Mouse (Mus musculus): ENCODE results near the gene Ube2l6. TPM values are rescaled to one million over a fixed set of nuclear protein-coding genes. Genes with fewer than 3 reads are reported as not detected.

Gene Ube2l6
- polyA plus RNA-seq, 1 experiment from 2014 or later = 48.2 TPM

- Histone ChIP-seq H3K27ac (replicated peaks; ENCODE audit: low read depth, low read length) (no peak overlapping the region), H3K27me3 (replicated peaks; ENCODE audit: control insufficient read depth, insufficient read depth, low read length) (no peaks in the 10 kb centered on the region), H3K36me3 (ENCODE audit: control insufficient read depth, insufficient read depth, low read length) (no peaks in the 10 kb centered on the region), H3K9me3 (ENCODE audit: control insufficient read depth, low read length) (no peaks in the 10 kb centered on the region), H3K4me1 (ENCODE audit: control insufficient read depth, insufficient read depth, low read length) (no peaks in the 10 kb centered on the region), H3K4me2 (ENCODE audit: low read depth, low read length) (no peak overlapping the region), H3K9ac (ENCODE audit: low read depth, low read length) (no peak overlapping the region), H3K4me3 (ENCODE audit: low read depth, low read length) (no peak overlapping the region)
- ATAC-seq (ENCODE audit: low read depth) (no peak), DNase-seq (ENCODE audit: low spot score) (no peak)
- WGBS = 93% methylated on average over 1 of the region's 1 CpGs
Observed at GRCm38 (mm10) chr2:84783315-84783714, 15.3 kb upstream of the Ube2l6 start.

- Histone ChIP-seq H3K4me2 (ENCODE audit: low read depth, low read length) (no peak overlapping the region), H3K4me3 (ENCODE audit: low read depth, low read length) (no peak overlapping the region), H3K4me1 (ENCODE audit: control insufficient read depth, insufficient read depth, low read length) (no peaks in the 10 kb centered on the region), H3K27me3 (replicated peaks; ENCODE audit: control insufficient read depth, insufficient read depth, low read length) (no peaks in the 10 kb centered on the region), H3K9me3 (ENCODE audit: control insufficient read depth, low read length) (no peaks in the 10 kb centered on the region), H3K36me3 (ENCODE audit: control insufficient read depth, insufficient read depth, low read length) (no peaks in the 10 kb centered on the region), H3K9ac (ENCODE audit: low read depth, low read length) (no peak overlapping the region), H3K27ac (replicated peaks; ENCODE audit: low read depth, low read length) (no peak overlapping the region)
- DNase-seq (ENCODE audit: low spot score) (no peak), ATAC-seq (ENCODE audit: low read depth) (no peak)
- 73% methylated on average over 3 of the region's 3 CpGs for WGBS
Observed at GRCm38 (mm10) chr2:84783840-84784566, 14.6 kb upstream of the Ube2l6 start.

GRCm38 (mm10) chr2:84788316-84788715, 10.3 kb upstream of the Ube2l6 start:
- Histone ChIP-seq H3K27me3 (replicated peaks; ENCODE audit: control insufficient read depth, insufficient read depth, low read length) (no peaks in the 10 kb centered on the region), H3K9me3 (ENCODE audit: control insufficient read depth, low read length) (no peaks in the 10 kb centered on the region), H3K4me3 (ENCODE audit: low read depth, low read length) (no peak overlapping the region), H3K27ac (replicated peaks; ENCODE audit: low read depth, low read length) (no peak overlapping the region), H3K9ac (ENCODE audit: low read depth, low read length) (no peak overlapping the region), H3K36me3 (ENCODE audit: control insufficient read depth, insufficient read depth, low read length) (no peaks in the 10 kb centered on the region), H3K4me1 (ENCODE audit: control insufficient read depth, insufficient read depth, low read length) (no peaks in the 10 kb centered on the region; the same call in 1 of the 2 replicates), H3K4me2 (ENCODE audit: low read depth, low read length) (no peak overlapping the region)
- ATAC-seq (ENCODE audit: low read depth) = no peak
- DNase-seq (ENCODE audit: low spot score) = no peak
- WGBS = 68% methylated on average over 3 of the region's 3 CpGs

- no peak overlapping the region for H3K4me3 ChIP-seq (ENCODE audit: low read depth, low read length)
- no peaks in the 10 kb centered on the region for H3K27me3 ChIP-seq (replicated peaks; ENCODE audit: control insufficient read depth, insufficient read depth, low read length)
- H3K9ac ChIP-seq (ENCODE audit: low read depth, low read length) = no peak overlapping the region
- H3K4me2 ChIP-seq (ENCODE audit: low read depth, low read length) = no peak overlapping the region
- no peaks in the 10 kb centered on the region; the same call in 1 of the 2 replicates for H3K4me1 ChIP-seq (ENCODE audit: control insufficient read depth, insufficient read depth, low read length)
- DNase-seq (ENCODE audit: low spot score) (no peak), ATAC-seq (ENCODE audit: low read depth) (no peak)
- H3K27ac ChIP-seq (replicated peaks; ENCODE audit: low read depth, low read length) = no peak overlapping the region
- no peaks in the 10 kb centered on the region for H3K36me3 ChIP-seq (ENCODE audit: control insufficient read depth, insufficient read depth, low read length)
- H3K9me3 ChIP-seq (ENCODE audit: control insufficient read depth, low read length) = no peaks in the 10 kb centered on the region
- WGBS = 52% methylated on average over 9 of the region's 9 CpGs
Observed at GRCm38 (mm10) chr2:84790418-84790817, 8.2 kb upstream of the Ube2l6 start.

- H3K36me3 ChIP-seq (ENCODE audit: control insufficient read depth, insufficient read depth, low read length) = no peaks in the 10 kb centered on the region
- no peak overlapping the region for H3K27ac ChIP-seq (replicated peaks; ENCODE audit: low read depth, low read length)
- no peaks in the 10 kb centered on the region; the same call in 1 of the 2 replicates for H3K4me1 ChIP-seq (ENCODE audit: control insufficient read depth, insufficient read depth, low read length)
- no peak for ATAC-seq (ENCODE audit: low read depth)
- no peak overlapping the region for H3K4me3 ChIP-seq (ENCODE audit: low read depth, low read length)
- DNase-seq (ENCODE audit: low spot score) = no peak
- WGBS = 80% methylated on average over 3 of the region's 3 CpGs
- no peak overlapping the region for H3K9ac ChIP-seq (ENCODE audit: low read depth, low read length)
- H3K9me3 ChIP-seq (ENCODE audit: control insufficient read depth, low read length) = no peaks in the 10 kb centered on the region
- no peaks in the 10 kb centered on the region for H3K27me3 ChIP-seq (replicated peaks; ENCODE audit: control insufficient read depth, insufficient read depth, low read length)
- H3K4me2 ChIP-seq (ENCODE audit: low read depth, low read length) = no peak overlapping the region
Observed at GRCm38 (mm10) chr2:84792516-84792915, 6.1 kb upstream of the Ube2l6 start.

GRCm38 (mm10) chr2:84793154-84793553, 5.5 kb upstream of the Ube2l6 start:
- DNase-seq (ENCODE audit: low spot score) = no peak
- Histone ChIP-seq H3K4me2 (ENCODE audit: low read depth, low read length) (no peak overlapping the region), H3K4me3 (ENCODE audit: low read depth, low read length) (no peak overlapping the region), H3K9ac (ENCODE audit: low read depth, low read length) (no peak overlapping the region), H3K27me3 (replicated peaks; ENCODE audit: control insufficient read depth, insufficient read depth, low read length) (no peaks in the 10 kb centered on the region), H3K36me3 (ENCODE audit: control insufficient read depth, insufficient read depth, low read length) (no peaks in the 10 kb centered on the region), H3K27ac (replicated peaks; ENCODE audit: low read depth, low read length) (no peak overlapping the region), H3K4me1 (ENCODE audit: control insufficient read depth, insufficient read depth, low read length) (no peaks in the 10 kb centered on the region; the same call in 1 of the 2 replicates), H3K9me3 (ENCODE audit: control insufficient read depth, low read length) (no peaks in the 10 kb centered on the region)
- WGBS = 91% methylated on average over 3 of the region's 3 CpGs
- ATAC-seq (ENCODE audit: low read depth) = no peak

- Histone ChIP-seq H3K4me3 (ENCODE audit: low read depth, low read length) (no peak overlapping the region), H3K4me2 (ENCODE audit: low read depth, low read length) (no peak overlapping the region), H3K27ac (replicated peaks; ENCODE audit: low read depth, low read length) (no peak overlapping the region), H3K4me1 (ENCODE audit: control insufficient read depth, insufficient read depth, low read length) (no peaks in the 10 kb centered on the region; the same call in 1 of the 2 replicates), H3K36me3 (ENCODE audit: control insufficient read depth, insufficient read depth, low read length) (no peaks in the 10 kb centered on the region), H3K27me3 (replicated peaks; ENCODE audit: control insufficient read depth, insufficient read depth, low read length) (no peaks in the 10 kb centered on the region), H3K9me3 (ENCODE audit: control insufficient read depth, low read length) (no peaks in the 10 kb centered on the region), H3K9ac (ENCODE audit: low read depth, low read length) (no peak overlapping the region)
- 83% methylated on average over 3 of the region's 3 CpGs for WGBS
- no peak for DNase-seq (ENCODE audit: low spot score)
- no peak for ATAC-seq (ENCODE audit: low read depth)
Observed at GRCm38 (mm10) chr2:84793871-84794270, 4.8 kb upstream of the Ube2l6 start.

- 10% methylated on average over 12 of the region's 13 CpGs for WGBS
- no peaks in the 10 kb centered on the region for H3K9me3 ChIP-seq (ENCODE audit: control insufficient read depth, low read length)
- peak overlapping the region; percentile 53 for H3K9ac ChIP-seq (ENCODE audit: low read depth, low read length)
- H3K36me3 ChIP-seq (ENCODE audit: control insufficient read depth, insufficient read depth, low read length) = no peaks in the 10 kb centered on the region
- peak overlapping the region; percentile 51 for H3K4me3 ChIP-seq (ENCODE audit: low read depth, low read length)
- H3K4me1 ChIP-seq (ENCODE audit: control insufficient read depth, insufficient read depth, low read length) = no peaks in the 10 kb centered on the region
- H3K27me3 ChIP-seq (replicated peaks; ENCODE audit: control insufficient read depth, insufficient read depth, low read length) = no peaks in the 10 kb centered on the region
- ATAC-seq (ENCODE audit: low read depth) (peak; percentile 53), DNase-seq (ENCODE audit: low spot score) (peak; percentile 88)
- H3K27ac ChIP-seq (replicated peaks; ENCODE audit: low read depth, low read length) = no peak overlapping the region
- H3K4me2 ChIP-seq (ENCODE audit: low read depth, low read length) = peak overlapping the region; percentile 85
Observed at GRCm38 (mm10) chr2:84797833-84798492, 665 bp upstream of the Ube2l6 start.

Data from embryonic facial prominence, embryonic 14.5 days (tissue).